Mouse (Mus musculus) cortical plate, adult 2 months (tissue): ENCODE results near the gene Igf2bp2.

Source experiments
- CTCF ChIP-seq: fragments of 200-500 bp; IDR thresholded peaks from 2 replicates; pipeline ENCODE4 v1.5.1; 2011; ENCODE audit warnings: mild to moderate bottlenecking, control low read depth, low read length; ENCODE audit not compliant: insufficient read depth; ENCODE audit errors: extremely low read depth
- POLR2A ChIP-seq: fragments of 200-500 bp; IDR thresholded peaks from 2 replicates; pipeline ENCODE4 v1.6.1; 2011; ENCODE audit warnings: mild to moderate bottlenecking, low read length, control low read depth; ENCODE audit not compliant: insufficient read depth; ENCODE audit errors: extremely low read depth

DNA sequence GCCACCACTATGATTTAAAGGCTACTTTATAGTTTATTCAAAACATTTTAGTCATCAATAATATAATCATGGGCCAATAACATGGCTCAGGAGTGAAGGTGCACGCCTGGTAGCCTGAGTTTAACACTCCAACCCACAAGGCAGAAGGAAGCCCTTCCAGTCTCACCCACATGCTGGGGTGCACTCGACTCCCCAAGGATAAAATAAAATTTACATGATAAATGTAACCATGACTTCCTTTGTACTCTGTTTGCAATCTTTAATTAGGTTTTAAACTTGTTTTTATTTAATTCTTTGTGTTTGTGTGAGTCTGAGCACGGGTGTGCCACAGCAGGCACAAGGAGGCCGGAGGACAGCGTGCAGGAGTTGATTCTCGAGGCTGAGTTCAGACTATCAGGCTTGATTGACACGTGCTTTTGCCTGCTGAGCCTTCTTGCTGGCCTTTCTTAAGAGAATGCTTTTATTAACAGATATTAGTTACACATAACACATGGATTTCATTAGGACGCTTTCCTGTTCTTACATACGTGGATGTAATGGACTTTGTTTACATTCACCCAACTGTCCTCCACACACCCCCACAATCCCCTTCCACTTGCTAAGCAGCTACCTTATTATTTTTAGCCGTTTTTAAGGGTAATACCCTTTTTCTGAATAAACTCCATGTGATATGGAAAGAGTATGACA is 13.3 kb downstream of the Igf2bp2 start:
- TF ChIP-seq POLR2A (no peak), CTCF (no peak)
